Mouse (Mus musculus) erythroblast, embryonic 14.5 days (primary cell): ENCODE data around the gene Hap1. TPM values are rescaled to one million over a fixed set of nuclear protein-coding genes. Genes with fewer than 3 reads are reported as not detected.
A peak's percentile ranks its signal among the peaks of the same experiment; 100 is the strongest.
"Not testable (repeated sequence)": the region's sequence is repeated elsewhere in the genome, so short reads cannot be mapped to it uniquely, and the experiment has no call there.

Experiments
- H3K27me3 ChIP-seq: 2 replicates; pipeline ENCODE4 v1.6.1; 2012; ENCODE audit warnings: inconsistent platforms; ENCODE audit not compliant: control insufficient read depth
- H3K36me3 ChIP-seq: 2 replicates; pipeline ENCODE4 v1.6.1; 2012; ENCODE audit warnings: mild to moderate bottlenecking, inconsistent platforms; ENCODE audit not compliant: control insufficient read depth
- H3K4me1 ChIP-seq: 2 replicates; pipeline ENCODE4 v1.6.1; 2012; ENCODE audit warnings: inconsistent platforms; ENCODE audit not compliant: control insufficient read depth
- H3K4me3 ChIP-seq: replicated peaks from 2 replicates; pipeline ENCODE3; 2012; ENCODE audit warnings: moderate library complexity, mild to moderate bottlenecking, inconsistent platforms
- H3K9me3 ChIP-seq: 2 replicates; pipeline ENCODE4 v1.6.1; 2012; ENCODE audit warnings: low read length, inconsistent platforms, mixed read lengths; ENCODE audit not compliant: control insufficient read depth
- GATA1 ChIP-seq: IDR thresholded peaks from 2 replicates; pipeline ENCODE4 v1.6.1; 2012; ENCODE audit warnings: low read length, inconsistent platforms, mixed read lengths
- TAL1 ChIP-seq: IDR thresholded peaks from 3 replicates; pipeline ENCODE4 v1.6.1; 2012; ENCODE audit warnings: low read length, inconsistent platforms, mixed read lengths
- polyA plus RNA-seq: library from polyadenylated mRNA; stranded (reverse); fragments of >175 nt; gene quantifications from 2 replicates; pipeline ENCODE4 v1.2.3, GENCODE M21; 2012

Gene Hap1
- polyA plus RNA-seq, 1 experiment: 0.03 TPM

DNA sequence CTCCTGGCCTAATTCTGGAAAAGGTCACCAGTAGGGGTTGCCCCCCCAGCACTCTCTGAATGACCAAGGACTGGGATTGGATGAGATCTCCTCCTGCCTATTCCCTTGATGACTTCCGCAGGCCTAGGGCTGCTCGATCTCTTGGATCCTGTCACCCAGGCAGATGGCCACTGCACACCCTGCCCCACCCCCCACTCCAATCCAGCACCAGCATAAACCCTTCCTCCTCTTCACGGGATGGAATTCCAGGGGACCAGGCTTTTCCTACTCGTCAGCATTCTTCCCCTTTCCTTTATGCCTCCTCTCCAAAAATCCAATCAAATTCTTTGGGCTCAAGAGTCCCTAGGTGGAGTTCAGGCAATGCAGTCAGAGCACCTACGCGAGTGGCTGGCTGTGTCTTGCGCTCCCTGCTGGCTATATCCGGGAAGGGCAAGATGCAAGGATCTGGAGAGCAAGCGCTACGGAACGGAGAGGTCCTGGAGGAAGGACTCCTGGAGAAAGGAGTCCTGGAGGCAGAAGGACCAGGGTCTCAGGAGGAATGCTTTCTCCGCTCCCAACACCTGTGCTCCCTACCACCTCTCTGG is 7.1 kb upstream of the Hap1 start:
- Histone ChIP-seq H3K9me3 (no peaks in the 10 kb centered on the region), H3K36me3 (no peaks in the 10 kb centered on the region), H3K27me3 (peaks cover 28% of the 10 kb centered on the region), H3K4me1 (no peaks in the 10 kb centered on the region), H3K4me3 (no peak overlapping the region)
- TF ChIP-seq TAL1: no peak

DNA sequence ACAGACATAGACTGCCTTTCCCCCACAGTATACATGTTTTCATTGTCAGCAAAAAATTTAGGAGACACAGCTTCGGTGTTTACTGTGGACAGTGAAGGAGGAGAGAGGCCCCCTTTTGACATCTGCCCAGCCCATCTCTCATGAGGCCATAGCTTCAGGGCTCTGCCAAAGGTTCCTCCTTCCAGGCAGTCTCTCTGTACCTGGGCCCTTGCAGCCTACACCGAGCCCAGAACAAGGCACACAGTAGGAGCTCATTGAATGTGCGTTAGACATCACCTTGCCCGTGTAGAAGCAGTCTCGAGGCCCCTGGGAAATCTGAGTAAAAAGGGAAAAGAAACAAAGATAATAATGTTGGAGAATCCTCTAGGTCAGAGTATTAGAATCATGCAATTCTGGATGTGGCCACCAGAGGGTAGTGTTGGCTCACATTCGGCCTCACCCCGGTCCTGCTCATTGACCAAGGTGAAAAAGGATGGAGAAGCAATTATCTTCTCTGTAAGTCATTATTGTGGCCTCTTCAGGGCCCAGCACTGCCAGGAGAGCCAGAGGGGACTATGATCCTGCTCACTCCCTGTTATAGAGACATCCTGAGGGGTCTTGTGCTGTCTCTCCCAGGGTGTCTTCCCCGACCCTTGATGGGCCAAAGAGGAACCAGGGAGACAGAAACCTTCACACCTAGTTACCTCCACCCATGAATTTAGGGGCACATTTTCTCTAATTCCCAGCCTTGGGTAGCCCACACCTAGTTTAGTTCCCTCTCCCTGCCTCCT is 6.5 kb upstream of the Hap1 start:
- Histone ChIP-seq H3K27me3 (peaks cover 35% of the 10 kb centered on the region), H3K4me1 (no peaks in the 10 kb centered on the region), H3K4me3 (no peak overlapping the region), H3K36me3 (no peaks in the 10 kb centered on the region), H3K9me3 (no peaks in the 10 kb centered on the region)
- TF ChIP-seq TAL1: no peak
- no peak for TF ChIP-seq GATA1

DNA sequence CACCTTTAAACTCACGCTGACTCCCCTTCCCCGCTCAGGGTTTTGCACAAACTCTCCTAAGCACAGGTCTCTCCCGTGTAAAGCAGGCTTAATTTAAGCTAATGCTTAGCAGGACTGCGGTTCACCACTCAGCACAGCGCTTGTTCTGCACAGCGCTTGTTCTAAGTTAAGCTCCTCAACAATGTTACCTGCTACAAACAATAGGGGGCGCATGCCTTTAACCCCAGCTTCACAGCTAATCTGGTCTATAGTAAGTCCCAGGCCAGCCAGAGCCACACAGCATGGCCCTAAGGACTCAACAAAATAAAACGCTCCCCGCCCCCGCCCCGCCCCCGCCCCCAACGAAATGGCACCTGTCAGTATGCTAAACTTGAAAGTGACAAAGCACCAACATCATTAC is 5.1 kb upstream of the Hap1 start:
- H3K4me1 ChIP-seq, H3K9me3 ChIP-seq, H3K4me3 ChIP-seq, H3K36me3 ChIP-seq: not testable (repeated sequence)
- H3K27me3 ChIP-seq: peaks cover 49% of the 10 kb centered on the region

DNA sequence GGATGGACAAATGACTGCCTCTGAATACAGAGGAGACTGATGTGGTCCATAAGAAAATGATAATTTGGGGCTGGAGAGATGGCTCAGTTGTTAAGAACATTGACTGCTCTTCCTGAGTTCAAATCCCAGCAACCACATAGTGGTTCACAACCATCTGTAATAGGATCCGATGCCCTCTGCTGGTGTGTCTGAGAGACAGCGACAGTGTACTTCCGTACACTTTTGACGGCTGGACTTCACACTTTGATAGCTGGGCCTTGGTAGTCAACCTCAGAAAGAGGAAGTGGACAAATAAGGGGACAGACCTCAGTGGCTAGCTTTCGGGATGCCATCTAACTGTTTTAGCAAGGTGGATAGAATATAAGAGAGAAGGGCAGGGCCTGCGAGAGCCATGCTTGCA is 4.2 kb upstream of the Hap1 start:
- H3K27me3 ChIP-seq: peaks cover 57% of the 10 kb centered on the region

DNA sequence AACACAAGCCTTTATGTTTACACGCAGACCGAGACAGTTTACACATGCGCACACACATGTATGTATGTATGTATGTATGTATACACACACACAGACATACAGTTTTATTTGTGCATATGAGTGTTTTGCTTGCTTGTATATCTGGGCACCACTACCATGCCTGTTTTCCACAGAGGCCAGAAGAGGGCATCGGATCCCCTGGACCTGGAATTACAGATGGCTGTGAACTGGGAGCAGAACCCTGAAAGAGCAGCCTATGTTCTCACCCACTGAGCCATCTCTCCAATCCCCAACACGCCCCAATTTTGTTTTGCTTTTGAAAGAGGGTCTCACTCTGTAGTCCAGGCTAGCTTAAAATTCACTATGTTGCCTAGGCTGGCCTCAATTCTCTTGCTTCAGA is 1.5 kb upstream of the Hap1 start:
- peaks cover 12% of the 10 kb centered on the region for H3K4me1 ChIP-seq
- peaks cover 85% of the 10 kb centered on the region for H3K27me3 ChIP-seq
- no peaks in the 10 kb centered on the region for H3K36me3 ChIP-seq
- TF ChIP-seq GATA1 (no peak), TAL1 (no peak)
- H3K9me3 ChIP-seq: no peaks in the 10 kb centered on the region; the same call in 1 of the 2 replicates
- H3K4me3 ChIP-seq: no peak overlapping the region

More for the DNA sequence above, 4.2 kb upstream of the Hap1 start:
- peaks cover 9% of the 10 kb centered on the region for H3K4me1 ChIP-seq
- no peak overlapping the region for H3K4me3 ChIP-seq
- TF ChIP-seq TAL1: no peak
- no peak for TF ChIP-seq GATA1
- H3K36me3 ChIP-seq: no peaks in the 10 kb centered on the region
- H3K9me3 ChIP-seq: no peaks in the 10 kb centered on the region; the same call in 1 of the 2 replicates

DNA sequence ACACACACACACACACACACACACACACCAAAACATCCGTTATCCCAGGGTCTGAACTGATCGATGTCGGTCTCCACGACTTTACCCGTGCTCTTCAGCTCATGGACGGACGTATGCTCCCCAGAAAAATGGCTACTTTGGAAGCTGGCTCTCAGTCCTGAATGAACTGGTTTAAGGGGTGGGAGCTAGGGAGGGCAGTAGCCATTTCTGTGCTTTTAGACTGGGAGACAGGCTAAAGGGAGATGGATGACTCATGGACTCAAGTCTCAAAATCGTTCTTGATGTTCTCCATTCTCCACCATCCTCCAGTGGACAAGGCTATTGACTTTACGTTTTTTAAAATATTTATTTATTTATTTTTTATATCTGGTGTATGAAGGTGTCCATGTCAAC is 887 bp upstream of the Hap1 start:
- Histone ChIP-seq H3K36me3 (no peaks in the 10 kb centered on the region), H3K4me3 (no peak overlapping the region), H3K4me1 (peaks cover 12% of the 10 kb centered on the region), H3K9me3 (no peaks in the 10 kb centered on the region; the same call in 1 of the 2 replicates), H3K27me3 (peaks cover 87% of the 10 kb centered on the region)
- no peak for TF ChIP-seq TAL1
- TF ChIP-seq GATA1: no peak

DNA sequence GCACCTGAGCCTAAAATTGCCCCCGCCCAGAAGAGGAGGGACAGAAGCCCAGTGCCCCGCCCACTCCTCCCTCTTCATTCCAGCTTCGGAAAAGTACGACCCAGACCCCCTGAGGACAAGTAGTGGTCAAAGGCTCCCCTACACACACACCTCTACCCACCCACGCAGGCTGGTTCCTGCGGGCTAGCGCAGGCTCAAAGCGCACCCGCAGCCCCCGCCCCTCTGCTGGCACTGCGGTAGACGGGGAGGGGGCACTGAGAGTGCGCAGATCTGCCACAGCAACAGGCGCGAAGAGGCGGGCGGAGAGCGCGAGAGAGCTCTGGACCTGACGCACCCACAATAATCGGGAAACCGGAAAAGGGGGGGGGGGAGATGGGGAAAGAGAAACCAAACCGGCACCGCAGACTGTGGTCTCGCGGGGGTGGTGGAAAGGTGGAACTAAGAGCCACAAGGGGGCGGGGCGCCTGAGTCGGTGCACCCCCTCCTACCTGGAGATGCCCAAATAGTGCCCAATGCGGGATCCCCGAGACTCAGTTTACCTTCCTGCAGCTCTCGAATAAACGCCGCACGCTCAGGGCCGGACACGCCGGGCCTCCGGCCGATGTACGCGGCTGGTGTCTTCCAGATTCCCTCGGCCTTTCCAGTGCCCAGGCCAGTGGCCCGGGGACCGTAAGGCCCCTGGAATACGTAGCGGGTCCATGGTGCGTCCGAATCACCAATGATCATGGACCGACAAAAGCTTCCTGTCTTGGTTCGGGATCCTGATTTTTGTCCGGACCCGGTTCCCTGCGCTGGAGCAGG is 577 bp downstream of the Hap1 start:
- Histone ChIP-seq H3K4me3 (peak overlapping the region; percentile 48), H3K4me1 (peaks cover 12% of the 10 kb centered on the region), H3K36me3 (no peaks in the 10 kb centered on the region), H3K9me3 (no peaks in the 10 kb centered on the region; the same call in 1 of the 2 replicates), H3K27me3 (peaks cover 88% of the 10 kb centered on the region)
- TF ChIP-seq TAL1 (no peak), GATA1 (no peak)

DNA sequence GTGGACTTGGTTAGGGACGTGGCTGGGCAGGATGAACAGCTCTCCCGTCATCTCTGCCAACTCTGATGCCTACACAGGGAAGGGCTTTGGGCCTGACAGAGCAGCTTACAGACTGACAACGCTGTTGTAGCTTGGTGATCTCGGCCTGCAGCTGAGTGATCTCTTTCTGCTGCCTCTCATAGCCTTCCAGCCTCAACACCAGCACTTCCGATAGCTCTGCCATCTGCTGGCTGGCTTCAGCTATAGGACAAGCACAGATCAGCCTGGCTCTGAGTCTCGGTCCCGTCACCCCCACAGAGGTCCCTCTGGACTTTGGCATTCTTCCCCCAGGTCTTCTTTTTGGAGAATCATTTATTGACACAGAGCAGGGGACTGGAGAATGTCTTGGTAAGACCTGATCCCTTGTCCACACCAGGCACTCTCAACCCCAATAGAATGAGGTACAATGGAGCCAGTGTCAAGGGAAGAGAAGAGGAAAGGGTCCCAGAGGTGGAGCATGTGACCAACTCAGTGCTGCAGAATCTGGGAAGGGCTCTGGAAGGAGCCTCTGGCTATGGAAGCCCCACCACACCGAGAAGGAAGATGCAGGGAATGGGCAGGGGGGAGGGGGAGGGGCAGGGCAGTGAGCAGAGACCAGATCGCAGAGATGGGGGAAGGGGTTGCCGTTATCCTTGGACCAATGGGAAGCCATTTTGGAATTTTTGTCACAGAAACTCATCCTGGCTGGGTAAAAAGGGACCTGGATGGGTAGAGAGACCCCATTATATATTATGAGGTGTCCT is 3.7 kb downstream of the Hap1 start:
- Histone ChIP-seq H3K4me1 (peaks cover 12% of the 10 kb centered on the region), H3K9me3 (no peaks in the 10 kb centered on the region; the same call in 1 of the 2 replicates), H3K27me3 (peaks cover 60% of the 10 kb centered on the region), H3K36me3 (no peaks in the 10 kb centered on the region), H3K4me3 (no peak overlapping the region)
- no peak for TF ChIP-seq TAL1
- TF ChIP-seq GATA1: no peak
